Mouse (Mus musculus) cerebellum, adult 11 months (tissue): ENCODE data around the gene Rbm48.
A peak's percentile ranks its signal among the peaks of the same experiment; 100 is the strongest.
"Not testable (repeated sequence)": the region's sequence is repeated elsewhere in the genome, so short reads cannot be mapped to it uniquely, and the experiment has no call there.

ENCODE experiments used
- DNase-seq: peaks from one replicate; pipeline ENCODE4 v3.0.0; 2022

Rbm48 gene

DNA sequence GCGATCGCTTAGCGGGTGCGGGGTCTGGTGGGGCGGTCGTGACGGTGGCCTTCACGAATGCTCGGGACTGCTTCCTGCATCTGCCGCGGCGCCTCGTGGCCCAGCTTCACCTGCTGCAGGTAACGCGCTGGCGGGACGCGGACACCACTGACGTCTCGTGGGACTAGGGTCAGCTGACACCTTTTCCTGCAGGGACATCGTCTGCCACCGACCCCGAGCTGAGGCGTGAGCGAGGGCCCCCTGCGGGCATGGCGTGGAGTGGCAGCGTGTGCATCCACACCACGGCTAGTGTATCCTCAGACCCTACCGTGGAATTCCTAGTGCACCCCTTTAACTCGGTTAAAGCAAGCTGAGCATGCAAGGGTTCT lies at the start of gene Rbm48:
Gene Rbm48, minus strand, starts transcription at position 187 of the 368 bp plus-strand sequence.
- DNase-seq: peak; percentile 79

DNA sequence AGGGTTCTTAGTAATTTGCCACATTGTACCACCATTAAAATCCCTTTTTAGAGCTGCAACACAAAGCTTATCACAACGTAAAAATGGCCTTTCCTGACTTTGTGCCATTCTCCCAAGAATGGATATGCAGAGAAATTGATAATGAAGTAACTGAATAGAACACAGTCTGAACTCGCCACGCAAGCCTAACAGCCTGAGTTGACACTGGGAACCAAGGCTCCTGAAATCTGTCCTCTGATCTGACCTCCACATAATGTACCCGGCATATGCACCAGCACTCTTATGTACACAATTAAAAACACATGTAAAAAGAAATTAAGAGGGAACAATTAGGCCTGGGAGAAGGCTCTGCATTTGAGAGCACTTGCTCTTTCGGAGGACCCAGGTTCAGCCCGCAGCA lies 48.9 kb upstream of the Rbm48 start:
- DNase-seq: no peak

DNA sequence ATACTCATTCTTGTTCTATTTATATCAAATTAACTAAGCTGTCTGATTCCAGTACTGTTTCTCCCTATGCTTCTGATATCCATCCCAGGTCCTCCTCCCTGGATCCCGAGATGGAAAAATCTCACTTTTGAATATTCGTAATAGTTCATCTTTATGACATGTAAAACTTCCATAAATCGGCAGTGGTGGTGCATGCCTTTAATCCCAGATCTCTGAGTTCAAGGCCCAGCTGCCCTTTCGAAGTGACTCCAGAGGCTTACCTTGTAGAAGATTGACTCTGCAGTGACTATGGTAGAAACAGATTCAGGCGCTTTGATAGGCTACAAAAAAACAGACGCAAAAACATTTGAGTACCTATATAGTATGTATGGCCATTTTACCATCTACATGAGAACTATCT lies 48.2 kb upstream of the Rbm48 start:
- DNase-seq: no peak

DNA sequence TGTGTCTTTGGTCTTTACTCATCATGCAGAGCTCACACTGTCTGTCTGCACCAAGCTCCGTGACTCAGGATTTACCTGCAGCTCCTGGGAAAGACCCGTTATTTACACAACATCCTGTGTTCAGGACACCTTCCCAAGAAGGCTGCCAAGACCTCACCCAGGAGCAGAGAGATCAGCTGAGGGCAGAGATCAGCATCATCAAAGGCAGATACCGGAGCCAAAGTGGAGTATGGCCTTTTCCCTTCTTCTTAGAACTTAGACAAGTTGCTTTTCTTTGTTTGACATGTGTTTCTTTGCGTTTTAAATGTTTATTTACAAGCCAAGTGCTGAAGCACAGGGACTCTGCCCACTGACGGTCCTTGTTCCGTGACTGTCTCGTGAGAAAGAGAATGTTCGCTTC lies 38.9 kb upstream of the Rbm48 start:
- DNase-seq: no peak

DNA sequence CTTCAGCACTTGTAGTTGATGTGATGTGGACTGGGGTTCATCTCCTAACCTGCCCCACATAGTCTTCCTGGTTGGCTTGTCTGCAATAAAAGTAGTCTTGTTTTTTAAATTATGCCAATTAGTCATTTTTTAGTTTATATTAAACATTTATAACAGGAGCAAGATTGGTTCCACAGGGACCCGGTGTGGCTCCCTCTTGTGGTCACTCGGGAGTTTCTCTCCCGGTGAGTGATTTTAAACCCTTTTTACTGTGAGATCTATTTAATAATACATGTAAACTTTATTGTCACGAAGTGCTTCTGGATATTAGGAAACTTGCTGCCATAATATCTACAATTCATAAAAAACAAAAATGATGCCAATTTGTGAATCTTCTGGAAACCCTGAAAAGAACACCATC lies 37.6 kb upstream of the Rbm48 start:
- no peak for DNase-seq

DNA sequence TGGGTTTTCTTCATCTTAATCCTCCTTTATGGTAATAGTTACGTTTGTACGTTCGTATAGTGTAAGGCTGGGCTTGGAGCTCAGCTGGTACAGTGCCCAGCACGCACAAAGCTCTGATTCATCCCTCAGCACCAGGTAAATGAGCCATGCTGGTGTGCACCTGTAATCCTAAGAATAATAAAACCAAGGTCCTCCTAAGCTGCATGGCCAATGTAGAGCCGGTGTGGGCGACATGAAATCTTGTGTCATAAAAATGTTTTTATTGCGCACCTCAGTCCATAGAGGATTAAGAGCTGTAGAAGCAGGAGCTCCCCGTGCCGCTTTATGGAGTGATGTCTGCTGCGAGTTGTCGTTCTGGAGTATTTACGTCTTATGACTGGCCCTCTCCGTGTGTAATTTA lies 36.9 kb upstream of the Rbm48 start:
- DNase-seq: no peak

DNA sequence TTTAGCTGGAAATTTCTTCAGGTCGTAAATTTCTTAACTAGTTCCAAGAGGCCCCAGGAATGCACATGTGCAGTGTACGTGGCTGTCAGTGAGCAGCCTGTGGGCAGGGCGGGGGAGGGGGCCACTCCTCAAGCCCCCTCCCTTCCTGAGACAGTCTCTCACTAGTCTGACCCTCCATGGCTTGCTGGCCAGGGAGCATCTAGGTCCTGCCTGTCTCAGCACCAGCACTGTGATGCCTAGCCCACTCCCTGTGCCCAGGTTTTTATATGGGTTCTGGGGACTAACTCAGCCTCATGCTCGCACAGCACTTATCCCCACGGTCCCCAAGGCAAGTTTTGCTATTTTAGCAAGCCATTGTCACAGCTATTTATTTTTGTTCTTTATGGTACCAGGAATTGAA lies 35.9 kb upstream of the Rbm48 start:
- no peak for DNase-seq

DNA sequence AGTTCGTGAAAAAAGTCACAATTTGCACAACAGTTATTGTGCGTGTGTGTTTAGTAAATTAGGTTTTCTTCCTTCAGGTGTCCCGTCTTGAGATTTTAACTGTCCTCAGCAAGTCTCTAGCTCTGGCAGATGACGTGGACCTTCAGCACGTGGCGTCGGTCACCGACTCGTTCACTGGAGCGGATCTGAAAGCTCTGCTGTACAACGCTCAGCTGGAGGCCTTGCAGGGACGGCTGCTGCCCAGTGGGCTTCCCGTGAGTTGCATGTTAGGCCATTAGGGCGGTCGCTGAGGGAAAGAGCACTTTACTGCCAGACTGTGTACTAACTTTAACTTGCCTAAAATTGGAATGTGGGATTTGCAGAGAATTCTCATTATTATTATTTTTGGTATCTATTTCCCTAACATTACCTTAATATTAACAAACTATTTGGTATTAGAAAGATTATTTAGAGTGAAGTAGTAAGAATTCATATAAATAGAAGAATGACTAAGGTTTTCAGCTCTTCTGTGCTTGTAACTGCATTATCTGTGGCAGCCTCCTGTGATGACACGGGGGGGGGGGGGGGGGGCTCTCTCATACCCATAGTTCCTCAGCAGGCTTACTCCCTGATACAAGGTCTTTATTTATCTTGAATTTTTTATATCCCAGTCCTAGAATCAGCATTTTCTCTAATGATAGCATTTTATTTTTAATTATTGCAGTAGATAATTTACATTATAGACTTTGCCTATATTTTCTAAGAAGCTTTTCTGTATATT lies 35.3 kb upstream of the Rbm48 start:
- DNase-seq: no peak

DNA sequence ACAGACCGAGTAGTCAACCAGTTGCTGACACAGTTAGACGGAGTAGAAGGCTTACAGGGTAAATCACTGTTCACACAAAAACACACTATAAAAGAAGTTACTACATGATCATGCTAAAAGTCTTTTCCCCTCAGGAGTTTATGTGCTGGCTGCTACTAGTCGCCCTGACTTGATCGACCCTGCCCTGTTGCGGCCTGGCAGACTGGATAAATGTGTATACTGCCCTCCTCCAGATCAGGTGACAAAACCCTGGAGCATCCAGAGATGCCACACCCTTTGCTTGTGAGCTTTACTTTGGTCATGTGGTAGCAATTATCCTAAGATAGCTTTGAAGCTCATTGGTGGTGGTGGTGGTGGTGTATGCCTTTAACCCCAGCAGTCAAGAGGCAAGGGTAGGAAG lies 33.7 kb upstream of the Rbm48 start:
- DNase-seq: no peak

DNA sequence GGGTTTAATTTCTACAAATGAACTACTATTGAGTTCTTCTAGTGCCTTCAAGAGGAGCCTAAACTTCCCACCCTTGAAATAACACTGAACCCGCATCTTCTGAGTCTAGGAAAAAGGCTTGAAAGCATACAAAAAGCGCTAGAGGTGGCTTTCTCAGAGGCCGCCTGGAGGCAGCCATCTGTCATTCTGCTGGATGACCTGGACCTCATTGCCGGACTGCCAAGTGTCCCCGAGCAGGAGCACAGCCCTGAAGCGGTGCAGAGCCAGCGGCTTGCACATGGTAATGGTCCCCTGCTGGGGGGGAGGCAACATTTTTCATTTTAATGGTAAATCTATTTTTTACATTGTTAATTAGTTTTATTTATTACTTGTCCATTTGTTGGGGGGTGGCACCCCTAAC lies 24.1 kb upstream of the Rbm48 start:
- peak; percentile 64 for DNase-seq

DNA sequence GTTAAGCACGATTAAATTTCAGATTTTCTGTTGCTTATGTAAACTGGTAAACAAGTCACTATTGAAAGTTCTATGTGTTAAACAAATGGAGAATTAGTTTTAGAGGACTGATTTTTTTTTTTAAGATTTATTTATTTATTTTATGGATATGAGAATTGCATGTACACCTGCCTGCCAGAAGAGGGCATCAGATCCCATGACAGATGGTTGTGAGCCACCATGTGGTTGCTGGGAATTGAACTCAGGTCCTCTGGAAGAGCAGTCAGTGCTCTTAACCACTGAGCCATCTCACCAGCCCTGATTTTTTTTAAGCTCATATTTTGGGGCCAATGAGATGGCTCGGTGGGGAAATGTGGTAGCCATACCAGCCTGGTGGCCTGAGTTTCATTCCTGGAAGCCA lies 15.4 kb upstream of the Rbm48 start:
- DNase-seq: not testable (repeated sequence)

DNA sequence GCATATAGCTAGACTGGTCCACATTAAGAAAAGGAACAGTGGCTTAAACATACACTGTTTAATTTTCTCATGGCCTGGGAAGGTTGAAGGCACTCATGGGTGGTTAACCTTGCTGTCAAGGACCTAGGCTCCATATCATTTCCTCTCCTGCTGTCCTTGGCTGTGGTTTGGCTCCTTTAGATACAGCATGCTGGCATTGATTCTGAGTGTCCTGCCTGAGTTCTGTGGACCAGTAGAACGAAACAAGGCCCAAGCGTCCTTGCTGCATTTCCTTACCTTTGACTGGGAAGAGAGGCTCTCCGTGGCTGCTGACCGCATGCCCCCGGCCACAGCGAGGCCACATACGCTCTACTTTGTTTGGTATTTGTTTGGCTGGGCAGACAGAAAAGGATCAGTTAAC lies 12.9 kb upstream of the Rbm48 start:
- DNase-seq: no peak

DNA sequence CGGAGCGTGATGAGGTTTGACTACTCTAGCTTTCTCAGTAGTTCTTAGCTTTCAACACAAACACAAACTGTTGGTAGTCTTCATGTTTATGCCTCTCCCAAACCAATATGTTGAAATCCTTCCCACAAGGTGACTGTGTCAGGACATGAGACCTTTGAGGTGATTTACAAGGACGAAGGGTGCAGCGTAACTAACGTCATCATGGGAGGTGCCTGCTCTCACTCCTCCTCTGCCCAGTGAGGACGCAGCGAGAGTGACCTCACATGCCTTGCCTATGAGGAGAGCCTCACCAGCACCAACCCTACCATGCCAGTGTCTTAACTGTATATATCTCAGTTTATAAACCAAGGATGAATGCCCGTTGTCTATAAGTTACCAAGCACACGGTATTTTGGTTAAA lies 10.7 kb upstream of the Rbm48 start:
- no peak for DNase-seq

DNA sequence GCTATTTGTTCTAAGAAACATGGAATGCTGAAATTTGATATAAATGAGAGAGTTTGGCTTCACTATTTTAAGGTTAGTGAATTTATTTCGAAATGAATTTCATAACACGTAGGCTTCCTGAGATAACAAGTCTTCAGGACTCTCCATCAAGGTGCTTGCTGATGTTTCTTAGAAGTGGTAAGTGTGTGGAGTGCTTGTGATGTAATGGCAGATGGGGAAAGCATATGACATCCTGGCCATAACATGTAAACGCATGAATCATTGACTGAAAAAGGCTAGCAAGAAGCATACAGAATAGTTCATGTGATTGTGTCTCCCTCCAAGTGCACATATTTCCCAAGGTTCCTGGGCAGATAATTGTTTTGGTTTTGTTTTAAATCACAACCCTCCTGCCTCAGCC lies 4.4 kb upstream of the Rbm48 start:
- no peak for DNase-seq

DNA sequence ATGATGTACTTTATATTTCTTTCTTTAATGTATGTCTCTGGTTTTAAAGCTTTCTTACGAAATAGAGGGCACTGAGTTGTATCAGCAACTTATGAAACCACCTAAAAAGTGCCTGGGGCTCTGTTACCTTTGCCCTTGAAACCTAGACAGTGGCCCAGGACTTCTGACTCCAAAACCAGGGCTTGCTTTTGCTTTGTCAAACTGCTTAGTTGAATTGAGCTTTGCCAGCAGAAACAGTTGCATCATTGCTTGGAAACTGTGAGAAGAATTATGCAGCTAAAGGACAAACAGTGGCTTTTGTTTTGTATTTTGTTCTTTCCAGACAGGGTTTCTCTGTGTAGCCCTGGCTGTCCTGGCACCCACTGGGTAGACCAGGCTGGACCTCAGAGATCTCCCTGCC lies 3.9 kb upstream of the Rbm48 start:
- DNase-seq: no peak

DNA sequence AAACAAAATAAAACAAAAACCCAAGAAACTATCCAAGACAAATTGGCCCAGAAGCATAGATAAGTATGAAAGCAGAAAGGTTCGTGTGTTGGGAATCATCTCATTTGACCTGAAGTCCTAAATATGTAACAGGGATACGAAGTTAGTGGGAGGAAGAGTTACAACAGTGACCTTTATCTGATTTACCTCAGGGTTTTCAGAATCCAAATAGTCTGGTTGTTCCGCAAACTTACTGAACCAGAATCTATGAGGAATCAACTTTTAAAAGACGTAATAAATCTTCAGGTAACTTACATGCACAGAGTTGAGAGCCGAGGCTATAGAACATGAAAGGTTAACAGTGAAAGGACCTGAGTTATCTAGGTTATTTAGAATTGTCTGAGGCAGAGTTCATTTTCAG lies 2.4 kb upstream of the Rbm48 start:
- no peak for DNase-seq

DNA sequence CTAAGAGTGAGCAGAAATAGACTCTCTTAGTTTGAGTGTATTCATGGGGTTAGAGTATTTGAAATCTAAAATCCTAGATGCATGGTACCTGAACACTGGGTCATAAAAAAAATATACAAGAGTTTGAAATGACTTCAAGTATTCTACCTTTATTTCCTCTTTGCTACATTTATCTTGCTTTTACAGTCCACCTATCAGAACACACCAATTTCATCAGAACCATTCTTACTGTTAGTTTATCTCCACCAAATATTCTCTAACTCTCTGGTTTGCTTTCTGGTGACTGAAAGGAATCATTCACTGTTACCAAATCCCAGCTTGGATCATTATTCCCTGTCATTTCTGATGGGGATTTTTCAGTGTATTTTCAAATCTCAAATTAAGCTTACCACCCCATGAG lies 786 bp upstream of the Rbm48 start:
- DNase-seq: no peak

DNA sequence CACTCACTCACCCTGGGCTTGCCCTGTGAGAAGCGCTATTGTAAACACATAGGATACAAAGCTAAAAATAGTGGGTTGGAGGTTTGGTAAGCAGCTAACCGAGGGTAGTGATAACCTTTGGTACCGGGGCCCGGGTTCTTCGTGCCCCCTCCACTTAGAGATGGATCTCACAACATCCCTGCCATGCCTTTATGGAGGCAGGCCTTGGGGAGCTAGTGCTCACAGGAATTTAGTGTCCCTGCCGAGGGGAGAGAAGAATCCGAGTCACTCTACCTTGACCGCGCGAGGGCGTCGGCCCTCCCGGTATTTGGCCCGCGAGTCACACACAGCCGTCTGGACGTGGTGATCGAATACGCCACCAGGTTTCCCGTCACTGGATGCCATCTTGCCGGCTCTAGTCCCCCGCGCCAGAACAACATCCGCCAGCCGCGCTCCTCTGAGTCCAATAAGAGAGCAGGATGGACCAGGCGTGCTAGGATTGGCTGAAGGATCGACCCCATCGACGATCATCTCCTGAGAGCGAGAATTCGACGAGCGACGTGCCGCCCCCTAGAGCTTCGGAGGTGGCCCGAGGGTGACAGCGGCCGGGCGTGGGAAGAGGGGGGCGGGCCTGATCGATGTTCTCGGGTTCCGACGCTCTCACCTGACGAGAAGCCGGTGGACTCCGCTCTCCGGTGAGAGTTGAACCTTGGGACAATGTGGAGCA lies 539 bp downstream of the Rbm48 start, which contains the start of gene Pex1:
Gene Pex1, plus strand, starts transcription at position 374 of the 706 bp plus-strand sequence.
- DNase-seq: peak; percentile 92

DNA sequence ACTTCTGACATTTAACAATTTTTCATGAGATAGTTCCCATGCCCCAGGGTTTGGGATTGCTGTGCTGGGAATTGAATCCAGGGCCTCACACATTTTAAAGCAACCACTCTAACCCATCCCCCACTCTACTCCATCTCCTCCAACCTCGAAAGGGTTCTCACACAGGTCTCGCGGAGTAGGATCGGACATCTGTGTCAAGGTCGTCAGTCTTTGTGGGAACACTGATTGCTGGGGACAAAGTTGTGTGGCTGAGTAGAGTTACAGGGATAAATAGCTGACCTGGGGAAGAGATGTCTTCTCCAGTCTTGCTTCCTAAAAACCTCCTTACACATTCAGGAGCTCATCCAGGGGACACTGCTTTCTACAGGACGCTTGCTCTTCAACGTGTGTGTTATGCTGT lies 17.3 kb downstream of the Rbm48 start:
- DNase-seq: no peak

DNA sequence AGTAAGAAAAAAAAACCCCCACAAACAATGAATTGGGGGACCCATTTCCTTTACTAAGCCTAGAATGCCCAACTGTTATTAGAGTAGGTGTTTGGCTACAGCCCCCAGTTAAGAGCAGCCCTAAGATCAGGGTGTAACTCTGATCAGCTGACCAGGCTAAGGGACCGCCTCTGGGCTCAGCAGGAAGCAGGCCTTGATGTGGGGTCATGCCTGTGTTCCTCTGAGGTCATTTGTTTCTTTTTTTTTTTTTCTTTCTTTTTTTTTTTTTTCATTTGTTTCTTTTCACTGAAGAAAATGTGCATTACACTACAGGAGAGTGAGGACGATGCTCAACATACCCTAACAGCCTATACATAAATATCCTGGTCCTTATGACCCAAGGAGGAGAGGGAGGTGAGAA lies 18.4 kb downstream of the Rbm48 start:
- DNase-seq: no peak

DNA sequence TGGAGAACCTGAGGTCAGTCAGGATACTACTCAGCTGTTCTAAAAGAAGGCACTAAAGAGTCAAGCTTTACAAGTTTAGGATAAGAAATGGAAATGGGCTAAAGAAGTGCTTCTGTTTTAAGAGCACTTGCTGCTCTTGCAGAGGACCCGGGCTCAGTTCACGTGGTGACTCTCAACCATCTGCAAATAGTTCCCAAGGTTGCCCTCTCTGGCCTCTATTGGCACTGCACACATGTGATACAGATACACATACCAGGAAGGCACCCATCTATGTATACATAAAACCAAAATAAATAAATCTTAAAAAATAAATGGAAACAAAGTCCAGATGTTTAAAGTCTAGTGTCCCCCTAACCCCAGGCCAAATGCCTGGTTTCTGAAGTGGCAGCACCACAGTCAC lies 21.6 kb downstream of the Rbm48 start:
- no peak for DNase-seq

DNA sequence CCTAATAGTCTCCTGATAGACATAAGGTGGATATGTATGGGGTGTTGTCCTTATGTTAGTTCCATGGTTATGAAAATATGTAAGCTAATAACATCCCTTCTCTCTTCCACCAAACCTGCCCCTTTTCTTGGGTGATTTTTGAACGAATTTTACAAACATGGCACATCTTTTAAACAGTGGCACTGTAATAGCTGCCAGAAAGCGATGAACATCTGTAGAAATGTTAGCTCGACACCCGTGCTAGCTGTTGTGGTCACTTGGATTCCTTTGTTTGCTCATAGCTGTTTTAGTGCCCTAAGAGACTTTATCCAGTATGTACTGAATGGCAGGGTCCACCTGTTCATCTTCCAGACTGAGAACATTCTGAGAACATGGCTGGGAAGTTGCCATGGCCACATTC lies 25.1 kb downstream of the Rbm48 start, which contains the start of gene 1700109H08Rik:
Gene 1700109H08Rik, plus strand, starts transcription at position 301 of the 400 bp plus-strand sequence.
- no peak for DNase-seq

DNA sequence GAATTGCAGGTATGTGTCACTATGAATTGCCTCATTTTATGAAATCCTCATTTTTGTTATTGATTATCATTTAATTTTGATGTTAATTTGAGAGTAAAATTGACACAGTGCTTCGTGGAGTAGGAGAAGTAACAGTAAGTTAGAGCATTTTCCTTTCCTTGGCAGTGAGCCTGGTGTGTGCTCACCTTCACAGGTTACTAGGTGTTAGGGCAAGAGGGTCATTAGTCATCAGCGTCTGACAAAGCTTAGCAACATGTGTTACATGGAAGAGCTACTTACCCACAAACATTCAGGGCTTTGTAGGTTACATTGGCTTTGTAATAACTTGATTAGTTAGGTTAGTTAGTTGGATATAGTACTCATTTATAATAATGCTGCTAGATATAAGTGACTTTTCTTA lies 42.2 kb downstream of the Rbm48 start:
- no peak for DNase-seq

DNA sequence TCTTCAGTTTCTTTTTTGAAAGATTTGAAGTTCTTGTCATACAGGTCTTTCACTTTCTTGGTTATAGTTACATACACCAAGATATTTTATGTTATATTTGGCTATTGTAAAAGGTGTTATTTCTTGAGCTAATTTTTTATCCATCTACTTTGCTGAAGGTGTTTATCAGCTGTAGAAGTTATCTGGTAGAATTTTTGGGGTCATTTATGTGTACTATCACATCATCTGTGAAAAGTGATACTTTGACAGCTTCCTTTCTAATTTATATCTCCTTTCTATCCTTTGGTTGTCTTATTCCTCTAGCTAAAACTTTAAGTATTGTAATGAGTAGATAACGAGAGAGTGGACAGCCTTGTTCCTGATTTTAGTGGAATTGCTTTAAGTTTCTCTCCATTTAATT lies 44.9 kb downstream of the Rbm48 start:
- no peak for DNase-seq

DNA sequence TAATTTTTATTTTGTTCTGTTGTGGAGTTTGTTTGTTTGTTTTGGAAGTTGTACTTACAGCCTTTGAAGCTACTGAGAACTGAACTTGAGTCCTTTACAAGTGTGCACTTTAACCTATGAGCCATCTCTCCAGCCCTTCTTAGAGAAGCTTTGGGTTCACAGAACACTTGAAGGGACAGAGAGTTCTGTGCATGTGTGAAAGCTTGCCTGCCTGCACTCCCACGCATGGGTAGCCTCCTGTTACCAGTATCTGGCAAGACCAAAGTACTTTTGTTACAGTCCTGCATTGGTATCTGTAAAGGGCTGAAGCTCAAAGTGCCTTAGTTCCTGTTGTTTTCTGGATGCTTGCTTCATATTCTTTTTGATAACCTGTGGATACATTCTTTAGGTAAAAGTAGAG lies 50.2 kb downstream of the Rbm48 start:
- no peak for DNase-seq
